Mouse (Mus musculus) ES-Bruce4 (cell line): Measurements from ENCODE around the gene Mrs2.

Experiments used
- CTCF ChIP-seq: IDR thresholded peaks from one replicate; pipeline ENCODE4 v1.8.1; 2011; ENCODE audit warnings: low read depth, low read length
- EP300 ChIP-seq: IDR thresholded peaks from 2 replicates; pipeline ENCODE4 v1.6.1; 2011; ENCODE audit warnings: low read depth, low read length; ENCODE audit not compliant: insufficient read depth
- POLR2A ChIP-seq: IDR thresholded peaks from one replicate; pipeline ENCODE4 v1.8.1; 2011; ENCODE audit warnings: low read length; ENCODE audit not compliant: insufficient read depth

DNA sequence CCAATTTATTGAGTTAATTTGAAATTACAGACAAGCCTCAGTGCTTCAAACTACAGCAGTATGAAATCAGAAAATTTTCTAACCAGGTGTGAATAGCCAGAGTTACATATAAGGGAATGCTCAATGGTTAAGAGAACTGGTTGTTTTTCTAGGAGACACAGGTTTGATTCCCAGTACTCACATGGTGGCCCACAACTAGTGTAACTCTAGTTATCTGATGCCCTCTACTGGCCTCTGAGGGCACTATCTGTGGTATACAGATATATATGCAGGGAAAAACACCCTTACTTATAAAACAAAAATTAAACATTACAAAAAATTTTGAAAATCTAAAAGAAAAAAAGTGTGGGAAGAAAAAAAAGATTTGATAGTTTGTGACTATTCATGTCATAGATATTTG is 17.2 kb downstream of the Mrs2 start:
- no peak for TF ChIP-seq EP300
- no peak for TF ChIP-seq CTCF
- no peak for TF ChIP-seq POLR2A
